Mouse (Mus musculus) monocyte, adult 59 days (primary cell): ENCODE measurements around the gene Gm6502. TPM values are rescaled to one million over a fixed set of nuclear protein-coding genes. Genes with fewer than 3 reads are reported as not detected.

Experiments used
- total RNA-seq, 2 experiments: library from RNA; stranded (reverse); gene quantifications; one replicate each; pipeline ENCODE4 v1.2.4; 2023

The Gm6502 gene
- not detected for total RNA-seq

GRCm38 (mm10) chr5:94314135-94314534 is at the start of gene Gm6502:
Gene Gm6502, plus strand, starts transcription at chr5:94314435.

GRCm38 (mm10) chr5:94306696-94307095 is 7.5 kb upstream of the Gm6502 start, which contains the start of gene A430089I19Rik:
Gene A430089I19Rik, minus strand, starts transcription at chr5:94306796.

GRCm38 (mm10) chr5:94339449-94339848 is 25.2 kb downstream of the Gm6502 start, which contains the start of gene AA792892:
Gene AA792892, plus strand, starts transcription at chr5:94339749.

Other genes with a start within 250 kb of the Gm6502 start
- not detected for gene BC061212, start 243.9 kb upstream of the Gm6502 start, total RNA-seq
- not detected for gene Gm6351, start 238.1 kb upstream of the Gm6502 start, total RNA-seq
- not detected for gene Gm3106, start 96.4 kb upstream of the Gm6502 start, total RNA-seq
- gene A430089I19Rik, start 7.6 kb upstream of the Gm6502 start, total RNA-seq = not detected
- not detected for gene AA792892, start 25.3 kb downstream of the Gm6502 start, total RNA-seq
- gene Gm7682, start 131.3 kb downstream of the Gm6502 start, total RNA-seq = not detected
- gene Gm3139, start 211.9 kb downstream of the Gm6502 start, total RNA-seq = not detected